Mouse (Mus musculus): ENCODE data around the gene Cel.

The Cel gene

GRCm38 (mm10) chr2:28585043-28585571 lies 21.9 kb upstream of the Cel start:
- DNase-seq, result peak; percentile 92

GRCm38 (mm10) chr2:28583651-28584050 lies 20.4 kb upstream of the Cel start, which contains the start of gene Gtf3c5:
Gene Gtf3c5 (minus strand): TSS chr2:28583751.
- DNase-seq, result no peak

GRCm38 (mm10) chr2:28582647-28583353 lies 19.6 kb upstream of the Cel start:
- peak; percentile 95 for DNase-seq

GRCm38 (mm10) chr2:28578003-28578402 lies 14.8 kb upstream of the Cel start:
- peak; percentile 30 for DNase-seq

- DNase-seq, result no peak
Measured at GRCm38 (mm10) chr2:28576815-28577214, 13.6 kb upstream of the Cel start.

- DNase-seq, result peak; percentile 12
Measured at GRCm38 (mm10) chr2:28575341-28575740, 12.1 kb upstream of the Cel start.

GRCm38 (mm10) chr2:28569903-28570302 lies 6.7 kb upstream of the Cel start:
- no peak for DNase-seq

- no peak for DNase-seq
Measured at GRCm38 (mm10) chr2:28566545-28566944, 3.3 kb upstream of the Cel start.

GRCm38 (mm10) chr2:28564380-28564779 lies 1.2 kb upstream of the Cel start:
- no peak for DNase-seq

GRCm38 (mm10) chr2:28563830-28564229 lies 627 bp upstream of the Cel start:
- DNase-seq, result no peak

GRCm38 (mm10) chr2:28557452-28557851 lies 5.8 kb downstream of the Cel start:
- DNase-seq, result no peak

GRCm38 (mm10) chr2:28552301-28552700 lies 10.9 kb downstream of the Cel start:
- no peak for DNase-seq

- no peak for DNase-seq
Measured at GRCm38 (mm10) chr2:28549157-28549556, 14.0 kb downstream of the Cel start.

- peak; percentile 86 for DNase-seq
Measured at GRCm38 (mm10) chr2:28547237-28548172, 15.7 kb downstream of the Cel start.

GRCm38 (mm10) chr2:28546560-28546959 lies 16.6 kb downstream of the Cel start:
- no peak for DNase-seq

- peak; percentile 81 for DNase-seq
Measured at GRCm38 (mm10) chr2:28545976-28546375, 17.2 kb downstream of the Cel start.

- DNase-seq, result no peak
Measured at GRCm38 (mm10) chr2:28543894-28544293, 19.3 kb downstream of the Cel start.

- DNase-seq, result no peak
Measured at GRCm38 (mm10) chr2:28540587-28541227, 22.5 kb downstream of the Cel start.

- DNase-seq, result no peak
Measured at GRCm38 (mm10) chr2:28539949-28540348, 23.3 kb downstream of the Cel start.

GRCm38 (mm10) chr2:28539206-28539605 lies 24.0 kb downstream of the Cel start:
- peak; percentile 88 for DNase-seq

- DNase-seq, result peak; percentile 48
Measured at GRCm38 (mm10) chr2:28538817-28539128, 24.4 kb downstream of the Cel start.

GRCm38 (mm10) chr2:28537995-28538816 lies 25.0 kb downstream of the Cel start:
- DNase-seq, result no peak

GRCm38 (mm10) chr2:28537634-28537920 lies 25.6 kb downstream of the Cel start:
- no peak for DNase-seq
